Mouse (Mus musculus) liver, adult 2 months (tissue): ENCODE results near the gene F830045P16Rik. TPM values are rescaled to one million over a fixed set of nuclear protein-coding genes. Genes with fewer than 3 reads are reported as not detected.

Experiments used
- DNase-seq: peaks from one replicate; pipeline ENCODE4 v3.0.0-alpha.2; 2011; ENCODE audit warnings: low read depth, low spot score; ENCODE audit errors: extremely low read depth
- H3K27ac ChIP-seq: fragments of 200-500 bp; replicated peaks from 2 replicates; pipeline ENCODE4 v1.5.1; 2012; ENCODE audit warnings: low read depth, mild to moderate bottlenecking, control low read depth, inconsistent platforms, low read length; ENCODE audit not compliant: insufficient read depth
- H3K27me3 ChIP-seq: fragments of 200-500 bp; 2 replicates; pipeline ENCODE4 v1.6.1; 2012; ENCODE audit warnings: mild to moderate bottlenecking, moderate library complexity, low read length, inconsistent platforms; ENCODE audit not compliant: control insufficient read depth, insufficient read depth
- H3K36me3 ChIP-seq: fragments of 200-500 bp; 2 replicates; pipeline ENCODE4 v1.6.1; 2012; ENCODE audit warnings: low read length, inconsistent platforms; ENCODE audit not compliant: control insufficient read depth, insufficient read depth
- H3K4me1 ChIP-seq: fragments of 200-500 bp; 2 replicates; pipeline ENCODE4 v1.6.1; 2011; ENCODE audit warnings: low read length; ENCODE audit not compliant: control insufficient read depth, insufficient read depth
- H3K4me3 ChIP-seq: fragments of 200-500 bp; 2 replicates; pipeline ENCODE4 v1.5.1; 2011; ENCODE audit warnings: low read depth, mild to moderate bottlenecking, control low read depth, low read length, moderate library complexity; ENCODE audit not compliant: insufficient read depth
- H3K79me2 ChIP-seq: fragments of 200-500 bp; 2 replicates; pipeline ENCODE4 v1.6.1; 2012; ENCODE audit warnings: inconsistent platforms, mild to moderate bottlenecking, low read length, moderate library complexity; ENCODE audit not compliant: control insufficient read depth, insufficient read depth
- H3K9ac ChIP-seq: fragments of 200-500 bp; 2 replicates; pipeline ENCODE4 v1.6.1; 2012; ENCODE audit warnings: low read depth, mild to moderate bottlenecking, control low read depth, inconsistent platforms, low read length
- CTCF ChIP-seq: fragments of 200-500 bp; IDR thresholded peaks from 2 replicates; pipeline ENCODE4 v1.5.1; 2011; ENCODE audit warnings: low read depth, low read length, control low read depth
- POLR2A ChIP-seq: fragments of 200-500 bp; IDR thresholded peaks from 2 replicates; pipeline ENCODE4 v1.6.1; 2011; ENCODE audit warnings: low read length, control low read depth; ENCODE audit not compliant: insufficient read depth; ENCODE audit errors: extremely low read depth
- WGBS: fragments of 180-500 bp; shearing (Covaris S2); methylation state at CpG from one replicate; pipeline ENCODE4 v1.1.7; 2018; 5-methylcytosine and 5-hydroxymethylcytosine counted together
- polyA plus RNA-seq: library from polyadenylated mRNA; depleted of rRNA; stranded (reverse); fragments of >200 nt; gene quantifications from 2 replicates; pipeline ENCODE4 v1.2.3, GENCODE M21; 2012
- total RNA-seq: library from RNA; depleted of rRNA; stranded (reverse); fragments of >200 nt; gene quantifications from 2 replicates; pipeline ENCODE4 v1.2.3, GENCODE M21; 2014

Gene F830045P16Rik
- total and polyA plus RNA-seq, 2 experiments: not detected

- TF ChIP-seq CTCF: no peak
- no peak for TF ChIP-seq POLR2A
- Histone ChIP-seq H3K4me3 (no peak overlapping the region), H3K27me3 (no peaks in the 10 kb centered on the region), H3K9ac (no peak overlapping the region), H3K4me1 (peaks cover 6% of the 10 kb centered on the region), H3K36me3 (no peaks in the 10 kb centered on the region), H3K27ac (no peak overlapping the region), H3K79me2 (no peaks in the 10 kb centered on the region)
- no peak for DNase-seq
- WGBS: 69% methylated on average over 5 of the region's 5 CpGs
These were observed 1.4 kb downstream of the F830045P16Rik start for GRCm38 (mm10) chr2:129534886-129535591.

GRCm38 (mm10) chr2:129531890-129532289 is 4.5 kb downstream of the F830045P16Rik start:
- Histone ChIP-seq H3K4me1 (peaks cover 9% of the 10 kb centered on the region), H3K27me3 (no peaks in the 10 kb centered on the region), H3K27ac (0 out of 2 replicates have a peak overlapping the region, but pooled peaks have one; percentile 20), H3K4me3 (no peak overlapping the region), H3K36me3 (no peaks in the 10 kb centered on the region), H3K79me2 (no peaks in the 10 kb centered on the region), H3K9ac (no peak overlapping the region)
- no peak for DNase-seq
- TF ChIP-seq CTCF (no peak), POLR2A (no peak)
- WGBS: 15% methylated on average over 2 of the region's 2 CpGs

- H3K27ac ChIP-seq: peak overlapping the region; percentile 42; the same call in 1 of the 2 replicates
- H3K36me3 ChIP-seq: no peaks in the 10 kb centered on the region
- TF ChIP-seq POLR2A (no peak), CTCF (no peak)
- no peak overlapping the region for H3K9ac ChIP-seq
- no peak for DNase-seq
- H3K4me1 ChIP-seq: peaks cover 11% of the 10 kb centered on the region
- no peaks in the 10 kb centered on the region for H3K79me2 ChIP-seq
- H3K27me3 ChIP-seq: no peaks in the 10 kb centered on the region
- no peak overlapping the region for H3K4me3 ChIP-seq
These were observed 5.3 kb downstream of the F830045P16Rik start for GRCm38 (mm10) chr2:129531102-129531501.

- WGBS: 37% methylated on average over 14 of the region's 14 CpGs
- TF ChIP-seq POLR2A: no peak
- no peak for TF ChIP-seq CTCF
- Histone ChIP-seq H3K79me2 (no peaks in the 10 kb centered on the region), H3K4me3 (no peak overlapping the region; the same call in 1 of the 2 replicates), H3K27ac (0 out of 2 replicates have a peak overlapping the region, but pooled peaks have one; percentile 2), H3K9ac (no peak overlapping the region), H3K27me3 (no peaks in the 10 kb centered on the region), H3K36me3 (no peaks in the 10 kb centered on the region), H3K4me1 (peaks cover 11% of the 10 kb centered on the region)
- peak; percentile 80 for DNase-seq
These were observed 6.8 kb downstream of the F830045P16Rik start for GRCm38 (mm10) chr2:129529297-129530209.

- 94% methylated on average over 4 of the region's 4 CpGs for WGBS
- Histone ChIP-seq H3K36me3 (no peaks in the 10 kb centered on the region), H3K9ac (no peak overlapping the region), H3K27me3 (no peaks in the 10 kb centered on the region), H3K79me2 (no peaks in the 10 kb centered on the region), H3K4me1 (peaks cover 11% of the 10 kb centered on the region), H3K4me3 (no peak overlapping the region), H3K27ac (no peak overlapping the region)
- TF ChIP-seq POLR2A: no peak
- TF ChIP-seq CTCF: no peak
- DNase-seq: no peak
These were observed 8.5 kb downstream of the F830045P16Rik start for GRCm38 (mm10) chr2:129527916-129528315.
